Mouse (Mus musculus): Measurements from ENCODE around the gene Wdr34. TPM values are rescaled to one million over a fixed set of nuclear protein-coding genes. Genes with fewer than 3 reads are reported as not detected.

Wdr34 gene
- polyA plus RNA-seq, 1 experiment from 2014 or later: 79.0 TPM

DNA sequence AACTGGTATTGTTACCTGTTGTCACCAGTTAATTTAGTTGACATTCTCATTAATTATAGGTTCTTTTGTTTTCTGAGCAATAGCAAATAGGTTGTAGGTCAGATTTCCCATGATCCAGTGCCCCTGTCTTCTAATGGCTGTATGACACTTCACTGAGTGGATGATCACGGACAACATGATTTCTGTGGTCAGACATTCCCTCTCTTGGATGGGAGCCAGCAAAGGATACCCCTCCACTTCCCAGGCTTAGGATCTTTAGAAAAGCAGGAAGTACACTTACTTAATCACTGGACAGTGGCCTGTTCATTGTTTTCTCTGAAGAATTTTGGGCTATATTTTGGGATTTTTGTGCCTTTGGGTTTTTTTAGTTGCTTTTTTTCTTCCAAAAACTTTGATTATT, 39.6 kb downstream of the Wdr34 start:
- Histone ChIP-seq H3K4me2 (no peak overlapping the region), H3K27ac (replicated peaks) (no peak overlapping the region), H3K4me3 (no peak overlapping the region), H3K36me3 (peaks cover 98% of the 10 kb centered on the region), H3K27me3 (no peaks in the 10 kb centered on the region), H3K4me1 (replicated peaks) (0 out of 2 replicates have a peak, but pooled peaks cover 5% of the 10 kb centered on the region), H3K9me3 (no peaks in the 10 kb centered on the region), H3K9ac (no peak overlapping the region)
- no peak for ATAC-seq (ENCODE audit: low FRiP score, low read depth)
- 50% methylated on average over 1 of the region's 1 CpGs for WGBS

DNA sequence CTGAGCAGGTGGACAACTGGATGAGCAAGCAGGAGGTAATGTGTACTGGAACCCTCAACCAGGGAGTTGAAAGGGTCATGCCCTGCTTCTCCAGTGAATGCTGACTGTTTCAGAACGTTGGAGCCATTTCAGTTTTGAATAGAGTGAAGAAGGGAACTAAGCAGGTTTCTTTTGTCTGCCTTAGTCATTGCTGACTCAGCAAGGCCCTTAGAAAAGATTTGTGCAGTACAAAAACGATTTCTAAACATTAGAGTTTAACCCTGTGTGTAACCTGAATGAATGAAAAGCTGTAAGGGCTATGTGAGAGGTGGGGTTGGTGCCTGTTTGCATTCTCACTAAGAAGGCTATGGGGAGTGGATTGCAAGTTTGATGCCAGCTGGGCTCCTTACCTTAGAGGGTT, 56.7 kb downstream of the Wdr34 start:
- H3K9ac ChIP-seq: no peak overlapping the region
- H3K4me2 ChIP-seq: no peak overlapping the region
- no peak for ATAC-seq (ENCODE audit: low FRiP score, low read depth)
- peaks cover 99% of the 10 kb centered on the region for H3K36me3 ChIP-seq
- H3K27me3 ChIP-seq: no peaks in the 10 kb centered on the region
- no peaks in the 10 kb centered on the region for H3K4me1 ChIP-seq (replicated peaks)
- no peak overlapping the region for H3K27ac ChIP-seq (replicated peaks)
- 52% methylated on average over 2 of the region's 2 CpGs for WGBS
- H3K4me3 ChIP-seq: no peak overlapping the region
- H3K9me3 ChIP-seq: no peaks in the 10 kb centered on the region

Small RNA genes within 50 kb of the gene (microRNA-seq; reads per million reads assigned to microRNA genes)
- 0.65 reads per million for gene Mir6997

Other genes with a start within 250 kb of the Wdr34 start
- gene Slc27a4, start 246.2 kb downstream of the Wdr34 start, polyA plus RNA-seq (2015; fragmentation: Nextera tagmentation; extraction: Ambion mirVana): 47.2 and 50.0 TPM in 2 replicates
- 25.8 and 27.8 TPM in 2 replicates for gene Urm1, start 228.8 kb downstream of the Wdr34 start, polyA plus RNA-seq (2015; fragmentation: Nextera tagmentation; extraction: Ambion mirVana)
- 22.1 and 25.9 TPM in 2 replicates for gene Cercam, start 179.7 kb downstream of the Wdr34 start, polyA plus RNA-seq (2015; fragmentation: Nextera tagmentation; extraction: Ambion mirVana)
- 67.9 and 70.8 TPM in 2 replicates for gene Odf2, start 159.7 kb downstream of the Wdr34 start, polyA plus RNA-seq (2015; fragmentation: Nextera tagmentation; extraction: Ambion mirVana)
- gene Gle1, start 113.5 kb downstream of the Wdr34 start, polyA plus RNA-seq (2015; fragmentation: Nextera tagmentation; extraction: Ambion mirVana): 64.4 and 69.8 TPM in 2 replicates
- 216 and 240 TPM in 2 replicates for gene Sptan1, start 83.3 kb downstream of the Wdr34 start, polyA plus RNA-seq (2015; fragmentation: Nextera tagmentation; extraction: Ambion mirVana)
- 315 and 329 TPM in 2 replicates for gene Set, start 8.5 kb upstream of the Wdr34 start, polyA plus RNA-seq (2015; fragmentation: Nextera tagmentation; extraction: Ambion mirVana)
- gene Pkn3, start 28.8 kb upstream of the Wdr34 start, polyA plus RNA-seq (2015; fragmentation: Nextera tagmentation; extraction: Ambion mirVana): 2.4 and 2.8 TPM in 2 replicates
- 26.3 and 27.7 TPM in 2 replicates for gene Zdhhc12, start 44.8 kb upstream of the Wdr34 start, polyA plus RNA-seq (2015; fragmentation: Nextera tagmentation; extraction: Ambion mirVana)
- gene Zer1, start 75.7 kb upstream of the Wdr34 start, polyA plus RNA-seq (2015; fragmentation: Nextera tagmentation; extraction: Ambion mirVana): 13.7 and 13.9 TPM in 2 replicates
- 12.4 and 12.5 TPM in 2 replicates for gene Tbc1d13, start 84.9 kb upstream of the Wdr34 start, polyA plus RNA-seq (2015; fragmentation: Nextera tagmentation; extraction: Ambion mirVana)
- gene Endog, start 122.6 kb upstream of the Wdr34 start, polyA plus RNA-seq (2015; fragmentation: Nextera tagmentation; extraction: Ambion mirVana): 23.7 and 26.1 TPM in 2 replicates
- gene Spout1, start 129.6 kb upstream of the Wdr34 start, polyA plus RNA-seq (2015; fragmentation: Nextera tagmentation; extraction: Ambion mirVana): 62.1 and 67.1 TPM in 2 replicates
- 13.3 and 13.8 TPM in 2 replicates for gene Kyat1, start 157.0 kb upstream of the Wdr34 start, polyA plus RNA-seq (2015; fragmentation: Nextera tagmentation; extraction: Ambion mirVana)
- gene Lrrc8a, start 188.8 kb upstream of the Wdr34 start, polyA plus RNA-seq (2015; fragmentation: Nextera tagmentation; extraction: Ambion mirVana): 56.8 and 57.8 TPM in 2 replicates
- gene Gm28035, start 191.7 kb upstream of the Wdr34 start, polyA plus RNA-seq (2015; fragmentation: Nextera tagmentation; extraction: Ambion mirVana): 0.18 and 0.26 TPM in 2 replicates
- gene Phyhd1, start 217.3 kb upstream of the Wdr34 start, polyA plus RNA-seq (2015; fragmentation: Nextera tagmentation; extraction: Ambion mirVana): 6.0 and 6.2 TPM in 2 replicates
- not detected in 2 replicates for gene Gm28038, start 232.2 kb upstream of the Wdr34 start, polyA plus RNA-seq (2015; fragmentation: Nextera tagmentation; extraction: Ambion mirVana)
- 39.1 and 39.7 TPM in 2 replicates for gene Dolk, start 237.5 kb upstream of the Wdr34 start, polyA plus RNA-seq (2015; fragmentation: Nextera tagmentation; extraction: Ambion mirVana)
- 15.7 and 20.9 TPM in 2 replicates for gene Nup188, start 237.5 kb upstream of the Wdr34 start, polyA plus RNA-seq (2015; fragmentation: Nextera tagmentation; extraction: Ambion mirVana)